Mouse (Mus musculus): ENCODE results near the gene Ffar1.
"Not testable (repeated sequence)": the region's sequence is repeated elsewhere in the genome, so short reads cannot be mapped to it uniquely, and the experiment has no call there.

The Ffar1 gene

DNA sequence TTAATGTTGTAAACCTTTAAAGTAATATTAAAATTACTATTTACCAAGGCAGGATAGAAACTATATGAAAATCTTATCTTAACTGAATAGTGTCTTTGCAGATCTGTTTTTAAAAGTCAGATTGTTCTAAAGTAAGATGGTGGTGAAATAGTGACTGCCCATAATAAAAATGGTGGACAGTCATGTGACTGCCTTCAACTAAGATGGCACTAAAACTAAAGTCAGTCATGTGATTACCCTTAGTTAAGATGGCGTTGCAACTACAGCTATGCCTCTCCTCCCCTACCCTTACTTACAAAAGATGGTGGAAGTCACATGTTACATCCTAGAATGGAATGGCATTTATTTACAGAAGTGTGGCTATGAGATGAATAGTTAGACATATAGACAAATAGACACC is 9.9 kb downstream of the Ffar1 start:
- ATAC-seq (ENCODE audit: insufficient number of reproducible peaks, low FRiP score, low TSS enrichment): no peak

DNA sequence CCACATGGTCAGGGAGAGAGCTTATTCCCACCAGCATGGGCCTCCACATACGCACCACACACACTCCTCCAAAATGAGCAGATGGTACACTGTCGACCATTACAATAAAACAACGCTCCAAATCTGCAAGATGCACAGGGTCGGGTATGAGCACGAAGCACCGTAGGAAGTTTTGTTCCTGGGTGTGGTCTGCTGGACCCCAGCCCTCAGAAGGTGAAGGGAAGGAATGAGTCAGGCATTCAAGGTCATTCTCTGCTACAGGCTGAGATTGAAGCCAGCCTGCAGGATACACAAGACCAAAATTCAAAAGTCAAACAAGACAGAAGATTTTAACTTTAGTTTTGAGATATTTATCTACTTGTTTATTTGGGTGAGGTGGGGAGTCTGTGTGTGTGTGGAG is 13.4 kb downstream of the Ffar1 start:
- ATAC-seq (ENCODE audit: insufficient number of reproducible peaks, low FRiP score, low TSS enrichment): no peak

DNA sequence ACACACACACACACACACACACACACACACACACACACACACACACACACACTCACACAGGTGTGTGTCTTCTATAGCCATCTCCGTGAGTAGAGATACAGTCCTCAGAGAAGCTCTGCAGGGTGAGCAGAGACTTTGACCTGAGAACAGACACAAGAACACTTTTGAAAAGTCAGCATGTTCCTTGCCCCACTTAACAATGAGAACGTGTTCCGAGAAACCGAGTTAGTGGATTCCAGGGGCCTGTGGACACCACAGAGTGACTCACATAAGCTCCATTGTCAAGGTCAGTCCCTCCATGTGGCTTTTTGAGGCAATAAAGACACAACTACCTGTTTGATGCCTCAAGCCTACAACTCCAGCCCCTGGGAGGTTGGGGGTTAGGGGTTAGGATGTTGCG is 14.0 kb downstream of the Ffar1 start:
- no peak for ATAC-seq (ENCODE audit: insufficient number of reproducible peaks, low FRiP score, low TSS enrichment)

DNA sequence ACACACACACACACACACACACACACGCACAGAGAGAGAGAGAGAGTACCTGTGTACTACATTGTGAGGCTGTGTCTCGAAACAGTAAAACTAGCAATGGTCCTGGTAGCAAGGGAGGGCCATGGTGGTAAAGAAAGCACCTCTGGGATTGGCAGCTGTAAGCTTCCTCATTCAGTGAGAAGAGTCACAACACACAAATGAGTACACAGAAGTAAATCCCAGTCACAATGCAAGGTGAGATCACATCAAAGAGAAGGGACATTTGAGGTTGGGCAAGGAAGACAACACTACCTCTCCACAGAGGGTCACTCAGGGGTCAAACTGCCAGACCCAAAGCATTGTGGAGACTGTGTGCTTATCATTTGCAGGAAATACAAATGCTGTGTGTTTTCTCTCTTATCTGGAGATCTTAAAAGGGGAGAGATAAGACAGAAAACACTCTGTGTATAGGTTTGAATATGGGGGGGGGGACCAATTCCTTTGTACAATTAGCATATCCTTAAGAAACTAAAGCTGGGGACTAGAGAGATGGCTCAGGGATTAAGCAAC is 14.8 kb downstream of the Ffar1 start:
- no peak for ATAC-seq (ENCODE audit: insufficient number of reproducible peaks, low FRiP score, low TSS enrichment)

DNA sequence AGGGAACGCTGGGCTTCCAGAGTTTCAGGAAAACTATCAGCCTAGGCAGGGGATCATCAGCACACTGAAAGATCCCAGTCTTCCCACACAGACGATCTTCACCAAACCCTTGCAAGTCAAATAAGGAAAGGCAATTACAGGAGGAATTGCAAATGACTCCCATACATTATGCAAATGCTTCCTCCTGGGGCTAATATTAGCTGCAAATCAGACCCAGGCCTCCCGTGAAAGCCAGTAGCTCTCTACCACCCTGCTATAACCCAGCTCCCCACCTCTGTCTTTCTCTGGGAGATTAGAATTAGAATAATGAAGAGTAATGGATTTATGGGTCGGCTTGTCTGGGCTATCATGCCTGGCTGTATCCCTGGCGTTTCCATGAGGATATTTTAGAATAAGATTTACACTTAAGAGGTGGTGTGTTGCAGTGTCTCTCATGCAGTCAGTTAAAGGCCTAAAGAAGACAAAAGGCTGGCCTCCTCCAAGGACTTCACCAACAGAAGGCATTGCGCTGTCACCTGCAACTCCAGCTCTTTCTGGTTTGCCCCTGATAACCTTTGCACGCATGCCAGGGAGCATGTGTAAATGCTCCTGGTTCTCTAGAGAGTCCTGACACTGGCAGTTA is 16.6 kb downstream of the Ffar1 start:
- no peak for ATAC-seq (ENCODE audit: insufficient number of reproducible peaks, low FRiP score, low TSS enrichment)

DNA sequence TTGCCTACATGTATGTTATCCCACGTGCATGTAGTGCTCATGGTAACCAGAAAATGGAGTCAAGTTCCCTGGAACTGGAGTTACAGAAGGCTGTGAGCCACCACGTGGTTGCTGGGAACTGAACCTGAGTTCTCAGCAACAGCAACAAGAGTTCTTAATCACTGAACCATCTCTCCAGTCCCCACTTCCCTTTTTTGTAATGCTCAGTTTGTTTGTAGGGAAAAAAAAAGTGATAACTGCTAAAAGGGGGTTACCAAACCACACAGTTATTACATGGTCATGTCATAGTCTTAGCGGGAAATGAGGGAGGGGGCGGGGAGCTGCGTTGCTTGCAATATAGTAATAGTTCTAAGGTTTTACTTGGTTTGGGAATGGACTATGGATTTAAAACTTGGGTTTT is 19.3 kb downstream of the Ffar1 start:
- no peak for ATAC-seq (ENCODE audit: insufficient number of reproducible peaks, low FRiP score, low TSS enrichment)

DNA sequence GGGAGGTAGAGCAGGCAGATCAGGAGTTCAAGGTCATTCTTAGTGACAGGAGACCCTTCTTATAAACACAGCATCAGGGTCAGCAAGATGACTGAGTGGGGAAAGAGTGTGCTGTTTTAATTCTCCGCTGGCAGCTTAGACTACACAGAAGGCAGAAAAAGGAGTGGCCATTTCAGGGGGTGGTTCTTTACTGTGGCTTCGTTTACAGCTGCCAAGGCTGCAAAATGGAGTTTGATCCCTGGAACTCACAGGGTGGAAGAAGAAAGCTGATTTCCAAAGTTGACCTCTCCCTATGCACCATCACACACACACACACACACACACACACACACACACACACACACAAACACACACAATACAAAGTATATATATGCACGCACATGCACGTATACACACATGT is 20.0 kb downstream of the Ffar1 start:
- no peak for ATAC-seq (ENCODE audit: insufficient number of reproducible peaks, low FRiP score, low TSS enrichment)

DNA sequence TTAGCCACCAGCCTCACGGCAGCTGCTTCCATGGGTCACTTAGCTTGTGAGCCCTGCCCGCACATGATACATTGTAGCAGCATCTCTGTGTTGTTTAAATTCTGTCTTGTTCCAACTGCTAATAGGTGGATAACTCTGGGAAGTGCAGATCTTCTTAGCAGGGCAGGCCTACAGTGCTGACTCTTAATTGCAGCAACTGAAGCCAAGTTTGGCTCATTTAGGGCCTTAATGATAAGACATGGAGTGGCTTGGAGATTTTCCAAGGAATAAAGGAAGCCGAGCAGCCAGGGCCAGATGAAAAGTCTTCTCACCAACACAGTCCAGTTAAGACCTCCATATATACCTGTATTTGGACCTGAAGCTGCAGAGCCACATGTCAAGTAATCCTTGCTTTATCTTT is 21.1 kb downstream of the Ffar1 start:
- ATAC-seq (ENCODE audit: insufficient number of reproducible peaks, low FRiP score, low TSS enrichment): no peak

DNA sequence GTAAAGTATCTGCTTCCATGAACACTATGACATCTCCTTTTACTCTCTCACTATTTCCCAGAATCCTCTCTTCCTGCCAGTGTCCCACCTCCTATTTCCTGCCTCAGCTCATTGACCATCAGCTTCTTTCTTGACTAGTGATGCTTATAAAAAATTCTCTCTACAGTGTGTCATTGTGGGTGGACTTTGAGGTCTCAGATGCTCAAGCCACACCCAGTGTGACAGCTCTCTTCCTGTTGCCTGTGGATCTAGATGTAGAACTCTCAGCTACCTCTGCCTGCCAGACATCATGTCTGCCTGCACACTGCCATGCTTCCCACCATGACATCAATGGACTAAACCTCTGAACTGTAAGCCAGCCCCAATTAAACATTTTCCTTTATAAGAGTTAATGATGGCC is 24.1 kb downstream of the Ffar1 start:
- no peak for ATAC-seq (ENCODE audit: insufficient number of reproducible peaks, low FRiP score, low TSS enrichment)

DNA sequence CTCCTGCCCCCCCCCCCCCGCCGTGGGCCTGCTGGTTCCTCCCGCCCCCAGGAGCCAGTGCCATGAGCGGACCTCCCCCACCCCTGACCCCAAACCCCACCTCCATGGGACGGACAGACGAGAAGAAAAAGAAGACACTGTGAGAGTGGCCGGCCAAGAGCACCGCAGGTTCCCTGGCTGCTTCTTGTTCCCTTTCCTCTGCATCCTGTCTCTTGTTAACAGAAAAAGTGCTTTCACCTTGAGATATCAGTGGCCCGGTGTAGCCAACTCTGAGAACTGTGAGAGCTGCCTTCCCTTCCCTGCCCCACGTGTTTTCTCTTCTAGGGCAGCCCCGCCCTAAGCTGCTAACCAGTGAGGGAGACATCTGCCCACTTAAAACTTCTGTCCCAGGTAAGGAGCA is 28.7 kb downstream of the Ffar1 start:
- ATAC-seq (ENCODE audit: insufficient number of reproducible peaks, low FRiP score, low TSS enrichment): not testable (repeated sequence)

DNA sequence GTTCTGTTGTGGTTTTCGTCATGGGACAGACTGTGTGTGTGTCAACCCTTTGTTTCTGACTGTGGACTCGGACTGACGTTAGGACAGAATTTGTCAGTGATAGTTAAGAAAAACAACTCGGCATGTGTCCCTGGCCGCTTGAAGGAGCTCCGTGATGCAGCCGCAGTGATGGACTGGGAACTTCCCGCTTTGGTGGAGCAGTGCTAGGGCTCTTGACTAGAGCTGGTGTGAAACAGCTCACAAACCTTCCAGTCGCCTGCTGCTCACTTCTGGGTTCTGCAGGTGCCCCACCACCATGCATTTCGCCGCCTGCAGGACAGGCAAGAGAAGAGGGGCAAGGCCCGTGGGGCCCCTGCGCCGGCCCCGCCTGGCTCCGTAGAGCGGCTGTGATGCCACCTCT is 29.1 kb downstream of the Ffar1 start:
- ATAC-seq (ENCODE audit: insufficient number of reproducible peaks, low FRiP score, low TSS enrichment): no peak

DNA sequence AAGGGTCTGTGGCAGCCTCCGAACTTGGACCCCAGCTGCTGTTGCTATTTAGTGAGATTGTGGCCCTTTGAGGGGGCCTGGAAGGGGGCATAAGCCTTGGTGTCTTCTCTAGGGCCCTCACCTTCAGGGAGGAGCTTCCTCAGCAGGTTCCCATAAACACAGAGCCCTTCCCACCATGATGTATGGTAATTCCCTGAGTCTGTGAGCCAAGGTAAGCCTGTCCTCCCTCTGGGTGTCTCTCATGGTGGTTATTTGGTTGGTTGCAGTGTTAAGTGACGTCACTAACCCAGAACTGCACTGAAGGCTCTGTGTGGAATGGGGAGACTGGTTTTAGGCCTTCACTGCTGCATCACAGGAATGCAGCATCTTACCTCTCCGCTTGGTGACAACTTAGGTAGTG is 31.9 kb downstream of the Ffar1 start:
- no peak for ATAC-seq (ENCODE audit: insufficient number of reproducible peaks, low FRiP score, low TSS enrichment)

DNA sequence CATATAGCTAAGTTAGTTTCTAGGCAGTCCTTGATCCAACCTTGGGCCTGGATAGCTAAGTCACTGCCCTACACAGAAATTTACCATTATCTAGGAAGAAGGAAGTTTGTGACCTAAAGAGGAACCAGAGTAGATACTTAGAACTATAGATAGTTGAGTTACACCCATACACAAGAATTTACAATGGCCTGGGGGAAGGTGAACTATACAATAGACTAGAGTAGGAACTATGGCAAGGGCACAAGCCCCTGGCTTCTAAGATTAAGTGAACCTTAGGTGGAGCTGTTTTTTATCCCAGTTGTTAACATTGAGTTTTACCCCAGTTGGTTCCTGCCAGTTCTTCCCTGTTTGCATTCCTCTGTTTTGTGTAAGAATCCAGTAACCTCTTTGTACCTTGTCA is 32.5 kb downstream of the Ffar1 start:
- not testable (repeated sequence) for ATAC-seq (ENCODE audit: insufficient number of reproducible peaks, low FRiP score, low TSS enrichment)

DNA sequence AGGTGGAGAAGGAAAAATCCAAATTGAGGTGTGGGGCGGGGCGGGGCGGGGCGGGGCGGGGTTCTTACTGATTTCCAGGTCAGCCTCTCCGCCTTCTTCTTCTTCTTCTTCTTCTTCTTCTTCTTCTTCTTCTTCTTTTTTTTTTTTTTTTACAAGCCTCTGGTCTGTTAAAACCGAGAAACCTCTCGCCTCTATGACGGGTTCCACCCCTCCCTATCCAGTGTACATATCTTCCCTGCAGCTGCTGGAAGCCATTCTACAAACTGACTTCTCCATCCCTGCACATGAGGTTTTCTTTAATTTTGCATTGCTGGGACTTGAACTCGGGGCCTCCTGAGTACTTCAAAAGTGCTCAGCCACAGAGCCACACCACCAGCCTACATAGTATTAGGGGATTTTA is 34.7 kb downstream of the Ffar1 start:
- no peak for ATAC-seq (ENCODE audit: insufficient number of reproducible peaks, low FRiP score, low TSS enrichment)

DNA sequence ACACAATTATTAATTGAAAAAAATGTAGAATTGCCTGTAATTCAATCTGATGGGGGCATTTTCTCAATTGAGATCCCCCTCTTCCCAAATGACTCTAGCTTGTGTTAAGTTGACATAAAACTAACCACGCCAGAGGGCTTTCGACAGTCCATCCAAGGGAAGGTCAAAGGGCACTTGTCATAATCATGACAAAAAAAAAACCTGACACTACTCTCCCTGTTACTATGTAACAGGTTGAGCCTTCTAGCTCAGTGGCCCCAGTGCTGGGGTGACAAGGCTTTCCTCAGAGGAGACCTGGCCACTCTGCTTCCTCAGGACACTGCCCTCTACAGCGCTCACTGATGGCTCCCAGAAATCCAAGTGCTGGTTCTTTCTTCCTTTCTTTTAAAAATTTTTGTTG is 37.1 kb downstream of the Ffar1 start:
- no peak for ATAC-seq (ENCODE audit: insufficient number of reproducible peaks, low FRiP score, low TSS enrichment)

DNA sequence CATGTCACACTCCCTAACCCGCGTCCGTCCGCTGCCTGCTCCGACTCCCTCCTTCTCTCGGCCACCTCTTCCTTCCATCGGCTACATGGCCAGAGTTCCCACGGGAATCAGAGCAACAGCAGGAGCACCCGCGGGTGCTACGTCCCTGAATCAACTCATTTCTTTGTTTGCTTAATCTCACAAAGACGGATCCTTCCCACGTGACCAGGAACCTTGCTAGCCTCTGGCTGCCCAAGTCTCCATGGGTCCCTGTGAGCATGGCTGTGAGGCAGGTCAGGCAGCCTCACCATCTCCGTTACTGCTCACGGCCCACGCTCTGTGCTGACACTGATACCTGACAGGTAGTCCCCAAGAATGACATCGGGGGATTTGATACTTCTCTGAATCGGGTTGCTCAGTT is 37.7 kb downstream of the Ffar1 start, which contains the start of gene Ffar2:
Gene Ffar2 (minus strand): TSS at position 101 of the 400 bp plus-strand sequence.
- ATAC-seq (ENCODE audit: insufficient number of reproducible peaks, low FRiP score, low TSS enrichment): no peak

DNA sequence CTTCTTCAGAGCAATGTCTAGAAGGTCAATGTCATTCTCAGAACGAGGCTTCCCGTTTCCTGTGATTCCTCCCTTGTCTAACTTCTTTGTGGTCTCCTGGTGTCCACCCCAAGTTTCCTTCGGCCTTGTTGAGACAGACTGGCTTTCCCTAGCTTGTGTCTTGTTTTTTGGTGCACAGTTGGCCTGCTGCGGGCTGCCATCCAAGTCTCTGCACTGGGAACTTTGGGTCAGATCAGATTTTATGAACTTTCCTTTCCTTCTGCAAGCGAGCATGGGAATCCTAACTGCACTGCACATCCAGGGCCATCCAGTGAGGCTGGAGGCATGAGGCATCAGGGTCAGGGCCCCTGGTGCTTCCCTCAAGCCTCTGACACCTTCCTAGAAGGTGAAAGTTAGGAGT is 39.8 kb downstream of the Ffar1 start:
- no peak for ATAC-seq (ENCODE audit: insufficient number of reproducible peaks, low FRiP score, low TSS enrichment)

DNA sequence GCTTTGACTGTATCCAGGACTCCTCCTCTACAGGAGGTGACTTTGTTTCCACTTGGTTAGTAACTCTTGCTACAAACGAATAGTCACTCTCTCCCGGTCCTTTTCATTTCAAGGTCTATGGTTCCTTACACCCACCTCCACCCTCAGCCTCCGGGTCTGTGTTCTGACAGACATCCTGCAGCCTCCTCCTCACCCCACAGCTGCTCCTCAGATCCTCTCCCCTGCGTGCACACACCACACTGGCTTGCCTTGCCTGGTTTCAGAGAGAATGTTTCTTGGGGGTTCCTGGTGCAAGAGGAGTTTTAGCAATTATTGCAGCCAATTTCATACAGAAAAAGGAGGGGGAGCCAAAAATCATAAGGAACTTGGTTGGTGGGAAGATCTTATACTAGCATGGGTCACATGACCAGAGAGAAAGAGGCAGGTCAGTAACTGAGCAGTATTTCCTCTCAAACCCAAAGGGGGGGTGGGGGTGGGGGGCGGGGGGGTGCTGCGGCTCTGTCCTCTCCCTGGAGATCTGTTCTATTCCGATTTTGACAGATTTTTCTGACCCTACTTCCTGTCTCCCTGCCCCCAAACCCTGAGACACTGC is 40.4 kb downstream of the Ffar1 start:
- no peak for ATAC-seq (ENCODE audit: insufficient number of reproducible peaks, low FRiP score, low TSS enrichment)

DNA sequence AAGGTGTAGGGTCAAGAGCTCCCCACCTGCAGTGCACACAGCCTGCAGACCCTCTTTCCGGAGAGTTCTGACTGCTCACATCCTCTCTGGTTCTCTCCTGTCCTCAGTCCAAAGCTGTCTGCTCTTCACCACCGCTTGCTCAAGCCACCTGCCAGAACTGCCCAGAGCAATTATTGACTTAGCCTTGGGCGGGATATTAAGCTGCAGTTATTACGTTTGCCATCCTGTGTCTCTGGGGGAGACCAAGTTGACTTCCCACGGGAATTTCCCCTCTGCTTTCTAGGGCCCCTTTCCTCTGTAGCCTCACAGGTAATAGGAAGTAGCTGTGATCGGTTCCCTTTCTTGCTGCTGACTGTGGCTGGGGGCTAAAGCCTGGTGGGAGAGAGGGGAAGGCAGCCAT is 41.2 kb downstream of the Ffar1 start:
- no peak for ATAC-seq (ENCODE audit: insufficient number of reproducible peaks, low FRiP score, low TSS enrichment)

DNA sequence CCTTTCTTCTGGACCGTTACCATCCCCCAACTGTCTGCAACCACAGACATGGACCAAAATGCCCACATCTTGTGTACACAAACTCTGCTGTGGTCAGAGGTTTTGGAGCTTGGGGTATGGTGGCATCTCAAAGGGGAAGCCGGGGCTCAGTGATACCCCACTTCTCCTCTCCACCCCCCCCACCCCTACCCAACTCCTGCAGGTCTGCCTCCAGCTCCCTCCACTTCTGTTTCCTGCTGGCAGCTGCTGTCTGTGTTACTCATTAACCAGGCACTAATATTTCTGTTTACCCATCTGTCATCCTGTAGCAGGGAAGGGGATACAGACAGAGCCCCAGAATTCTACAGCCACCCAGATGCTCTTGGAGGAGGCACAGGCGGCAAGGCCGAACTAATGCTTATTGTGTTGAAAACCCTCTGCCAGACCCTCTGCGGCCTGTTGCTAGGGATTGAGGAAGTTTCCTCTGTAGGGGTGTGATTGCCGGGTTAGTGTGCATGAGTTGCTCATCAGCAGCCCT is 49.0 kb downstream of the Ffar1 start:
- no peak for ATAC-seq (ENCODE audit: insufficient number of reproducible peaks, low FRiP score, low TSS enrichment)

DNA sequence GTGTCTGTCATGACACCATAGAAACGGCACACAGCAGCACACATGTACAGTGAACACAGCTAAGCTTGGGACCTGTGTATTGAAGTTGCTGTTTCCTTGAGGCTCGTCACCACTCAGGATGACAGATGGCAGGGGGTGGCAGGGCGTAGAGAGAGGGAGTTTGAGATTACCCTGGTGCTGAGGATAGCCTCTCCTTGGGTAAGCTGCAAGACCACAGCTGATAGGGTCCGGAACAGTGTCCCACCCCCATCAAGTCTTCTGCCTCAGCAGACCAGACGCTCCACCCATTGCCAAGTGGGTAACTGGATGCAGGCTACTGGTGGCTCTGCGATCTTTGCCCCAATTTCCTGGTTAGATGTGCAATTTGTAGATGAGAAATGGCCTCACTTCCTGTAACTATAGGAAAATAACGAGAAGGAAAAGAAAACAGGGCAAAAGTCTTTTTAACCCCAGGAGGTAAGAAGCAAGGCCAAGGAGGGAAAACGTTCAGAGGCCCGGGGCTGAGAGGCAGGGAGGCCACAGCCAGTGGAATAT is 49.5 kb downstream of the Ffar1 start:
- ATAC-seq (ENCODE audit: insufficient number of reproducible peaks, low FRiP score, low TSS enrichment): no peak

DNA sequence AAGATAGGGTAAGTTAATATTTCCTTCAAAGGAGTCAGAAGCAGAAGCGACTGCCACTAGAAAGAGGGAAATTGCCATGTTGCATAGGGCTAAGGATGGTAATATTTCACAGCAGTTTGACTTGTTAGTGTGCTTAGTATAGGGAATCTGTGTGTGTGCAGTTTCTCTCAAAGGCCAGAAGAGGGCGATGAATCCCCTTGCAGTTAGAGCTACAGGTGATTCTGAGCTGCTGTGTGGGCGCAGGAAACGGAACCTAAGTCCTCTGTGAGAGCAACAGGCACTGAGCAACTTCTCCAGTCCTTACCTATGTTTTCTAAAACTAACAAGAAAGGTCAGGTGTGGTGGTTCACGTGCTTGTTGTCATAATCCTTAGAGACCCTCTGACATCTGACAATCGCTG is 51.0 kb downstream of the Ffar1 start:
- no peak for ATAC-seq (ENCODE audit: insufficient number of reproducible peaks, low FRiP score, low TSS enrichment)

Data from cerebellum, adult (tissue).